Mouse (Mus musculus) liver, postnatal 0 days (tissue): ENCODE data around the gene Rpl7l1.
A peak's percentile ranks its signal among the peaks of the same experiment; 100 is the strongest.

Experiments used
- CTCF ChIP-seq: sonication (generic); IDR thresholded peaks from 2 replicates; pipeline ENCODE4 v1.5.1; 2016; ENCODE audit warnings: antibody characterized with exemption, low read depth
- EP300 ChIP-seq: IDR thresholded peaks from 2 replicates; pipeline ENCODE4 v1.6.1; 2016; ENCODE audit warnings: antibody characterized with exemption, low read depth, mild to moderate bottlenecking

DNA sequence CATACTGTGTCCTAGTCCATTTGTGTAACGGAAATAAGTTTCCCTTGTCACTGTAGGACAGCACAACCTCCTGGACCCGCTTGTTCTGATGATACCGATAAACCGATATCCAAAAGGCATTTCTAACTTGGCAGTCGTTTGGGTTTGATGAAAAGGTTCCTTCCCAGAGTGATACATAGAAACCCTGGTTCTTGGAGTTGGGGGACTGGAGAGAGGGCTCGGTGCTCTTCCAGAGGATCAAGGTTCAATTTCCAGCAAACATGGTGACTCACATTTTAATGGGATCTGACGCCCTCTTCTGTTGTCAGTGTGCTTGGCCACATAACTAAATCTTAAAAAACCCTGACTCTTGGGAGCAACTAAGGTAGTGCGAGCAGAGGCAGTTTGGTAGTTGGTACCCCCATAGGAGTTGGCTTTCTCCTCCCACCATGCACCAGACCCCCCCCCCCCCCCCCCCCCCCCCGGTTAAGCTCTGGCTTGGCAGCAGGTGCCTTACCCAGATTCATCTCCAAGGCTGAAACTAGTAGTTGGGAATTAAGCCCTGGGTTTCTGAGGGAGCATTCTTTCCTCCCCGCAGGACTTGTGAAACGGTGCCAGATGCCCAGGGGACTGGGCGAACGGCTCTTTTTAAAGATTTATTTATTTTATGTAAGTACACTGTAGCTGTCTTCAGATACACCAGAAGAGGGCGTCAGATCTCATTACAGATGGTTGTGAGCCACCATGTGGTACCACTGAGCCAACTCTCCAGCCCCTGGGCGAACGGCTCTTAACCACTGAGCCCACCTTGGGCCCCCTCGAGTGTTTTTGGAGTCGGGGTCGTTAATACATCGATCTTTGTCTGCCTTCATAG is 9.0 kb downstream of the Rpl7l1 start:
- TF ChIP-seq CTCF (peak; percentile 45), EP300 (no peak)
